Mouse (Mus musculus) cerebellum, adult 2 months (tissue): Measurements from ENCODE around the gene Gm5134. TPM values are rescaled to one million over a fixed set of nuclear protein-coding genes. Genes with fewer than 3 reads are reported as not detected.

Experiments
- DNase-seq, 2 experiments: peaks; one replicate each; pipeline ENCODE4 v3.0.0; 2021
- H3K27ac ChIP-seq: fragments of 200-500 bp; 2 replicates; pipeline ENCODE4 v1.5.1; 2012; ENCODE audit warnings: low read length, control low read depth, inconsistent platforms; ENCODE audit not compliant: insufficient read depth
- H3K27me3 ChIP-seq: fragments of 200-500 bp; 2 replicates; pipeline ENCODE4 v1.6.1; 2012; ENCODE audit warnings: inconsistent platforms, mild to moderate bottlenecking, low read length, moderate library complexity; ENCODE audit not compliant: control insufficient read depth, insufficient read depth
- H3K4me1 ChIP-seq: fragments of 200-500 bp; 2 replicates; pipeline ENCODE4 v1.6.1; 2011; ENCODE audit warnings: low read length; ENCODE audit not compliant: control insufficient read depth, insufficient read depth
- H3K4me3 ChIP-seq: fragments of 200-500 bp; replicated peaks from 2 replicates; pipeline ENCODE3; 2011; ENCODE audit warnings: mild to moderate bottlenecking, low read depth, low read length, control low read depth; ENCODE audit not compliant: insufficient read depth
- CTCF ChIP-seq: fragments of 200-500 bp; IDR thresholded peaks from 2 replicates; pipeline ENCODE4 v1.5.1; 2011; ENCODE audit warnings: low read depth, mild to moderate bottlenecking, control low read depth, low read length, moderate library complexity, borderline replicate concordance; ENCODE audit not compliant: insufficient read depth
- POLR2A ChIP-seq: fragments of 200-500 bp; IDR thresholded peaks from 2 replicates; pipeline ENCODE4 v1.6.1; 2011; ENCODE audit warnings: low read length, control low read depth, borderline replicate concordance; ENCODE audit not compliant: insufficient read depth
- WGBS: fragments of 180-500 bp; shearing (Covaris S2); methylation state at CpG from one replicate; pipeline ENCODE4 v1.1.7; 2018; 5-methylcytosine and 5-hydroxymethylcytosine counted together
- polyA plus RNA-seq: library from polyadenylated mRNA; depleted of rRNA; stranded (reverse); fragments of >200 nt; gene quantifications from 2 replicates; pipeline ENCODE4 v1.2.3, GENCODE M21; 2012

Gene Gm5134
- polyA plus RNA-seq, 1 experiment: 0.08 TPM

GRCm38 (mm10) chr10:75941042-75941824 is 13.1 kb upstream of the Gm5134 start:
- Histone ChIP-seq H3K27me3 (no peaks in the 10 kb centered on the region), H3K4me1 (peaks cover 12% of the 10 kb centered on the region), H3K4me3 (no peak overlapping the region), H3K27ac (no peak overlapping the region)
- WGBS: 72% methylated on average over 9 of the region's 9 CpGs
- no peak for DNase-seq
- TF ChIP-seq POLR2A (no peak), CTCF (no peak)

- WGBS: 85% methylated on average over 15 of the region's 15 CpGs
- Histone ChIP-seq H3K4me1 (0 out of 2 replicates have a peak, but pooled peaks cover 4% of the 10 kb centered on the region), H3K27ac (no peak within 1 kb of the TSS), H3K4me3 (no peak within 1 kb of the TSS), H3K27me3 (no peaks in the 10 kb centered on the region)
- no peak for DNase-seq
- TF ChIP-seq CTCF (no peak), POLR2A (no peak)
Measured at GRCm38 (mm10) chr10:75942736-75943477, 11.4 kb upstream of the Gm5134 start, which contains the start of gene Vpreb3. Vpreb3 (plus strand) TSS chr10:75943057.

DNA sequence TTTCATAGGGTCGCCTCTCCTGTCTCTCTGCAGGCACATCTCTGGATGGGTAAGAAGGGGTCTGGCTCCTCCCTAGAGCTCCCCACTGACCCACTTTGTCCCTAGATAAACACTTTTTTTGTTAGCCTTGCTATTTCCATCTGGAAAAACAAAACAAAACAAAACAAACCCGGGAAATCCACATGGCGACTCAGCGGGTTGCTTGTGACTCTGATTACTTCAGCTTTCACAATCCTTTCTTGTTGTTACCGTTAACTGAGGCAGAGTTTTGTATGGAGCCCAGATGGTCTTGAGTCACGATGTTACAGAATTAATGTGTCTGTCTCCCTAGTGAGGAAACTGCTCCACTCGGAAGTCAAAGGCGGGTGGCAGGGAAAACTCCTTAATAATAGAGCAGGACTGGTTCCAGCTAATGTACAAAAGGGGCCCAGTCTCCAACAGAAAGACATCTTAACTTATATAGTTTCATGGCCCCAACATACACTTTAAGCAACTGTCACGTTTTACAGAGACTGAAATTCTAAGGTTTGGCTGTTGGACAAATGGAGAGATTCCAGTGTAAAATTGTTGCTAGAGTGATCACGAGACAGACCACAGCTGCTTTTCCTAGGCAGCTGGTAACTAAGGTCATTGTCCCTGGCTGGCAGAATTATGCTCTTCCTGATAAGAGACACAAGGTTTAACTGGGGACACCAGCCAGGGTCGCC is 10.1 kb upstream of the Gm5134 start:
- 29% methylated on average over 11 of the region's 11 CpGs for WGBS
- no peaks in the 10 kb centered on the region for H3K27me3 ChIP-seq
- no peak for DNase-seq
- no peaks in the 10 kb centered on the region for H3K4me1 ChIP-seq
- H3K4me3 ChIP-seq: no peak overlapping the region
- TF ChIP-seq POLR2A (no peak), CTCF (no peak)
- H3K27ac ChIP-seq: no peak overlapping the region

- WGBS: 94% methylated on average over 7 of the region's 7 CpGs
- Histone ChIP-seq H3K4me1 (no peaks in the 10 kb centered on the region), H3K27me3 (no peaks in the 10 kb centered on the region), H3K4me3 (no peak overlapping the region), H3K27ac (no peak overlapping the region)
- TF ChIP-seq CTCF (no peak), POLR2A (no peak)
- no peak for DNase-seq
Measured at GRCm38 (mm10) chr10:75945213-75945612, 9.1 kb upstream of the Gm5134 start.

GRCm38 (mm10) chr10:75945896-75946295 is 8.4 kb upstream of the Gm5134 start:
- TF ChIP-seq POLR2A (no peak), CTCF (no peak)

DNA sequence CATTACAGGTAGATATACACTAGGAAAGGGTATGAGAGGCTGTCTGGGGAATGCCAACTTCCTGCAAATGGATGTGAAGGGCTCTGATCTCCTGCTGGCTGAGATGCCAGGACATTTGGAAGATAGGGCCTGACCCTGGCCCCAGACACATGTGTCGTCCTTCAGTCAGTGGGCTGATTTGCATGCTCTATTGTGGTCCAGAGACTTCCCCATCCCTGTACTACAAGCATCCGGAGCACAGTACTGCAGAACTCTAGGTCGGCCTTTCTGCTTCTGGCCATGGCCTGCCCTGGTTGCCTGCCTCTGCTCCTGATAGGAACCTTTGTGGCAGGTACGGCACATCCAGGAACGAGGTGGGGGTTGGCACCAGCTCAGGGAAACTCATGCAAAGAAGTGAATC is 6.2 kb upstream of the Gm5134 start:
- DNase-seq: no peak
- Histone ChIP-seq H3K4me1 (no peaks in the 10 kb centered on the region), H3K27ac (no peak overlapping the region), H3K4me3 (no peak overlapping the region), H3K27me3 (no peaks in the 10 kb centered on the region)
- WGBS: 77% methylated on average over 5 of the region's 5 CpGs
- TF ChIP-seq CTCF (no peak), POLR2A (no peak)

More at GRCm38 (mm10) chr10:75945896-75946295, 8.4 kb upstream of the Gm5134 start:
- 92% methylated on average over 7 of the region's 7 CpGs for WGBS
- H3K27ac ChIP-seq: no peak overlapping the region
- H3K27me3 ChIP-seq: no peaks in the 10 kb centered on the region
- no peaks in the 10 kb centered on the region for H3K4me1 ChIP-seq
- no peak overlapping the region for H3K4me3 ChIP-seq
- DNase-seq: no peak
